Mouse (Mus musculus) kidney, embryonic 16.5 days (tissue): Measurements from ENCODE around the gene Gm42715. TPM values are rescaled to one million over a fixed set of nuclear protein-coding genes. Genes with fewer than 3 reads are reported as not detected.
A peak's percentile ranks its signal among the peaks of the same experiment; 100 is the strongest.

Source experiments
- ATAC-seq: fragments of 200-750 bp; cut with Nextera tagmentation; 2 replicates; pipeline ENCODE4 v1.8.0; 2017; ENCODE audit warnings: moderate TSS enrichment; ENCODE audit not compliant: low FRiP score, low TSS enrichment
- H3K27ac ChIP-seq: fragments of 300-500 bp; sonication (generic); 2 replicates; pipeline ENCODE4 v1.5.1; 2014; ENCODE audit warnings: low read length
- H3K27me3 ChIP-seq: fragments of 300-500 bp; sonication (generic); 2 replicates; pipeline ENCODE4 v1.6.1; 2014; ENCODE audit warnings: low read length, control low read depth, mixed read lengths; ENCODE audit not compliant: insufficient read depth
- H3K36me3 ChIP-seq: fragments of 300-500 bp; sonication (generic); 2 replicates; pipeline ENCODE4 v1.6.1; 2014; ENCODE audit warnings: low read length, control low read depth, mixed read lengths; ENCODE audit not compliant: insufficient read depth
- H3K4me1 ChIP-seq: fragments of 300-500 bp; sonication (generic); 2 replicates; pipeline ENCODE4 v1.6.1; 2014; ENCODE audit warnings: low read length, control low read depth, mixed read lengths; ENCODE audit not compliant: insufficient read depth
- H3K4me2 ChIP-seq: fragments of 300-500 bp; sonication (generic); replicated peaks from 2 replicates; pipeline ENCODE4 v1.6.1; 2014; ENCODE audit warnings: low read depth, low read length
- H3K4me3 ChIP-seq: fragments of 300-500 bp; sonication (generic); 2 replicates; pipeline ENCODE4 v1.5.1; 2014; ENCODE audit warnings: mild to moderate bottlenecking, low read length
- H3K9ac ChIP-seq: fragments of 300-500 bp; sonication (generic); replicated peaks from 2 replicates; pipeline ENCODE4 v1.6.1; 2014; ENCODE audit warnings: low read length
- H3K9me3 ChIP-seq: fragments of 300-500 bp; sonication (generic); 2 replicates; pipeline ENCODE4 v1.6.1; 2016; ENCODE audit warnings: low read length, control low read depth
- WGBS: fragments of 180-500 bp; shearing (Covaris S2); extraction: QIAGEN DNeasy Blood & Tissue Kit; methylation state at CpG from one replicate; pipeline ENCODE4 v1.1.7; 2014; 5-methylcytosine and 5-hydroxymethylcytosine counted together
- polyA plus RNA-seq: library from polyadenylated mRNA; unstranded; fragments of >200 nt; fragmentation: Nextera tagmentation; extraction: Ambion mirVana; gene quantifications from 2 replicates; pipeline ENCODE4 v1.2.1, GENCODE M21; 2015

Gene Gm42715
- polyA plus RNA-seq, 1 experiment from 2014 or later, result 16.2 TPM

DNA sequence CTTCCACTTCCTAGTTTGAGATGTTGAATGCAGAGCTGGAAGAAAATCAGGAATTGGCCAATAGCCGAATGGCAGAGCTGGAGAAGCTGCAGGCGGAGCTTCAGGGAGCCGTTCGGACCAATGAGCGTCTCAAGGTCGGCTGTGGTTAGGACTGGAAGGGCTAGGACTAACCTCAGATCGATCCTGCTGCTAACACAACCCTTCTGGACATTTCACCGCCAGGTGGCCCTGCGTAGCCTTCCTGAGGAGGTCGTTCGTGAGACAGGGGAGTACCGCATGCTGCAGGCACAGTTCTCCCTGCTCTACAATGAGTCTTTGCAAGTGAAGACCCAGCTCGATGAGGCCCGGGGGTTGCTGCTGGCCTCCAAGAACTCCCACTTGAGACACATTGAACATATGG is 73.2 kb downstream of the Gm42715 start:
- 87% methylated on average over 14 of the region's 14 CpGs for WGBS
- no peak overlapping the region for H3K4me3 ChIP-seq
- H3K27me3 ChIP-seq, result no peaks in the 10 kb centered on the region
- no peak overlapping the region for H3K9ac ChIP-seq
- no peak overlapping the region for H3K27ac ChIP-seq
- no peak overlapping the region for H3K4me2 ChIP-seq
- peaks cover 74% of the 10 kb centered on the region for H3K36me3 ChIP-seq
- peaks cover 9% of the 10 kb centered on the region for H3K4me1 ChIP-seq
- ATAC-seq, result no peak
- H3K9me3 ChIP-seq, result no peaks in the 10 kb centered on the region

- 94% methylated on average over 17 of the region's 17 CpGs for WGBS
These were observed 77.4 kb downstream of the Gm42715 start for GRCm38 (mm10) chr7:127596747-127597146.

GRCm38 (mm10) chr7:127600612-127601011 is 81.2 kb downstream of the Gm42715 start:
- Histone ChIP-seq H3K4me2 (no peak overlapping the region), H3K9ac (no peak overlapping the region), H3K27ac (no peak overlapping the region), H3K4me3 (no peak overlapping the region), H3K9me3 (no peaks in the 10 kb centered on the region), H3K36me3 (peaks cover 73% of the 10 kb centered on the region), H3K27me3 (no peaks in the 10 kb centered on the region), H3K4me1 (no peaks in the 10 kb centered on the region)
- ATAC-seq, result no peak
- 93% methylated on average over 7 of the region's 7 CpGs for WGBS

More at GRCm38 (mm10) chr7:127596747-127597146, 77.4 kb downstream of the Gm42715 start:
- no peak for ATAC-seq
- Histone ChIP-seq H3K9me3 (no peaks in the 10 kb centered on the region), H3K27me3 (no peaks in the 10 kb centered on the region), H3K4me3 (no peak overlapping the region), H3K36me3 (peaks cover 91% of the 10 kb centered on the region), H3K4me1 (no peaks in the 10 kb centered on the region), H3K27ac (no peak overlapping the region), H3K4me2 (no peak overlapping the region), H3K9ac (no peak overlapping the region)

DNA sequence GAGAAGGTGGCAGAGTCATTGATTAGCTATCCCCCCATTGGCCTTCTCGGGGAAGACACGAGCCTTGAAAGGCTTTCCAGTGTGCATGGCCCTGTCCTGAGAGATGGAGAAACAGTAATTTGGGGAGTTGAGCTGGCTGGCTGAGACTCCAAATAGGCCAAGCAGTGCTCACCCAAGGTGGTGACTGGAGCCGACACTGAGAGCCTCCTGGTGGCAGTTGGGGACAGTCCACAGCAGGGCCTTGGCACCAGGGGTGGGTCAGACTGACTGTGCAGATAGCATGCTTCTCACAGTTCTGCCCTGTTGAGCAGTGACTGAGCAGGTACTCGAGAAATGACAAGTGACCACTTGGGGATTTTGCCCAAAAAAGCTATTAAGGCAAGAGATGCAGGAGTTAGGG is 82.4 kb downstream of the Gm42715 start:
- Histone ChIP-seq H3K9me3 (no peaks in the 10 kb centered on the region), H3K9ac (no peak overlapping the region), H3K4me3 (no peak overlapping the region), H3K4me2 (no peak overlapping the region), H3K4me1 (no peaks in the 10 kb centered on the region), H3K27ac (no peak overlapping the region), H3K36me3 (peaks cover 62% of the 10 kb centered on the region), H3K27me3 (no peaks in the 10 kb centered on the region)
- ATAC-seq, result no peak
- WGBS, result 79% methylated on average over 4 of the region's 4 CpGs

DNA sequence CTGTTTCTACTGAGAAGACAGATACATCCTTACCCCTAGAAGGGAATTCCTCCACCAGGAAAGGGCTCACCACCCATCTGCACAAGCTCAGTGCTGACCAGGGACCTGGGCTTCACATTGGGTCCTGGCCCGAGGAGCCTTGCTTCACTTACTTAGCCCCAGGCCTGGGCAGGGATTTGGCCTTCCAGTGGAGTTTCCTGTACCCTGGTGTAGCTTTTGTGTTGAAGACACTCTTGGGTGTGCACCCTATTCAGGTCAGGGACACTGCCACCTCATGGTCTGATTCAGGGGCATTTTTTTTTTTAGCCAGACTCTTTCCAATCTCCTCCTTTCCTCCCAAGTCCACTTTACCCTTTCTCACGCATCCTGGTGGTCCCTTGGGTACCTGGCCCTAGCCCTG is 83.5 kb downstream of the Gm42715 start:
- Histone ChIP-seq H3K27me3 (no peaks in the 10 kb centered on the region), H3K36me3 (peaks cover 50% of the 10 kb centered on the region), H3K4me3 (no peak overlapping the region), H3K4me1 (no peaks in the 10 kb centered on the region), H3K27ac (no peak overlapping the region), H3K4me2 (no peak overlapping the region), H3K9me3 (no peaks in the 10 kb centered on the region), H3K9ac (no peak overlapping the region)
- WGBS, result 83% methylated on average over 2 of the region's 2 CpGs
- ATAC-seq, result no peak

DNA sequence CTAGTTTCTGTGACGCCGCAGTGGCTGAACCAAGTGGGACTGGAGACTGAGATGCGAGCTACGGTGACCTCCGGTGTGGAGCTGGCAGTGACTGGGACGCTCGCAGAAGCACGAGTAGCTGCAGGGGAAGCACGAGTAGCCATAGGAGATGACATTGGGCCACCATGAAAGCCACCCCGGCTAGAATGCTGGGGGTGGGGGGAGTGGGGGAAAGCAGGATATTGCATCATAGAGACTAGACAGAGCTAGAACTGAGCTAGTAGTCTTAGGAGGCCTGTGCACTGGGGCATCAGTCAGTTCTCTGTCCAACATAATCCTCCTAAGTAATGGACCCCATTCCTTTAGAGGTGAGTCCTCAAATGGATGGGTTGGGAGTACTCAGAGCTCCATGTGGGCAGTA is 84.9 kb downstream of the Gm42715 start:
- Histone ChIP-seq H3K4me1 (no peaks in the 10 kb centered on the region), H3K27me3 (no peaks in the 10 kb centered on the region), H3K4me2 (no peak overlapping the region), H3K27ac (no peak overlapping the region), H3K36me3 (peaks cover 49% of the 10 kb centered on the region), H3K9ac (no peak overlapping the region), H3K9me3 (no peaks in the 10 kb centered on the region), H3K4me3 (no peak overlapping the region)
- 91% methylated on average over 10 of the region's 10 CpGs for WGBS
- no peak for ATAC-seq

DNA sequence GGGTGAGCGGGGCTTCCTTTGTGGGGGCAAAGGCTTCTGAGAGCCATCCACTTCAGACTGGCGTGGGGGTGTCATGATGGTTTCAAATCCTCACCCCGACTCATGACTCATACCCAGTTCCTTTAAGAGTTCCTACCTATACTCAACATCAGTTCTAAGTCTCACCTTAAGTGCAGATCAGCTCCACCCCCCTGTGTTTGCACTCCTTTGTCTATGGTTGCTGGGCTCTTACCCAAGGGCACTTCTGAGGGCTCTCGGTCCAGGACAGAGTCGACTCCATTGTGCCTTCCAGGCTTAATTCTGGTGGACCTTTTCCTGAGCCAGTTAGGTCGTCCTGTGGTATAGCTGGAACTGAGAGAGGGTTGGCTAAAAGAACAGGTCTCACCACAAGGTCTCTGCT is 87.8 kb downstream of the Gm42715 start:
- Histone ChIP-seq H3K4me1 (no peaks in the 10 kb centered on the region), H3K36me3 (peaks cover 56% of the 10 kb centered on the region), H3K9ac (no peak overlapping the region), H3K9me3 (peaks cover 6% of the 10 kb centered on the region; the same call in 1 of the 2 replicates), H3K27me3 (no peaks in the 10 kb centered on the region), H3K4me2 (no peak overlapping the region), H3K4me3 (no peak overlapping the region), H3K27ac (no peak overlapping the region)
- WGBS, result 91% methylated on average over 6 of the region's 6 CpGs
- ATAC-seq, result no peak

DNA sequence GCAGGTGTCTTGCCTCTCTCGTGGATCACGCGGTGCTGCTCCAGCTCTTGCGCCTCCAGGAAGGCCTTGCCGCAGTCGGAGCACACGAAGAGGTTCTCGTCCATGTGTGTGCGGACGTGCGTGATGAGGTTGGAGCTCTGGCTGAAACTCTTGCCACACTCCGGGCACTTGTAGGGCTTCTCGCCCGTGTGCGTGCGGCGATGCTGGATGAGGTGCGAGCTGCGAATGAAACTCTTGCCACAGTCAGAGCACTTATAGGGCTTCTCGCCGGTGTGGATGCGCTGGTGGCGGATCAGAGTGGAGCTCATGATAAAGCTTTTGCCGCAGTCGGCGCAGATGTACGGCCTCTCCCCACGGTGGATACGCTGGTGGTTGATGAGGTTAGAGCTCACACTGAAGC is 91.6 kb downstream of the Gm42715 start:
- 95% methylated on average over 29 of the region's 29 CpGs for WGBS
- Histone ChIP-seq H3K4me2 (no peak overlapping the region), H3K27ac (no peak overlapping the region), H3K4me3 (no peak overlapping the region), H3K36me3 (peaks cover 47% of the 10 kb centered on the region), H3K4me1 (peaks cover 13% of the 10 kb centered on the region), H3K9ac (no peak overlapping the region), H3K27me3 (no peaks in the 10 kb centered on the region), H3K9me3 (peaks cover 7% of the 10 kb centered on the region; the same call in 1 of the 2 replicates)
- ATAC-seq, result no peak

GRCm38 (mm10) chr7:127611561-127611960 is 92.2 kb downstream of the Gm42715 start:
- Histone ChIP-seq H3K36me3 (peaks cover 47% of the 10 kb centered on the region), H3K4me2 (no peak overlapping the region), H3K27ac (no peak overlapping the region), H3K27me3 (no peaks in the 10 kb centered on the region), H3K4me1 (peaks cover 17% of the 10 kb centered on the region), H3K9me3 (peaks cover 7% of the 10 kb centered on the region; the same call in 1 of the 2 replicates), H3K9ac (no peak overlapping the region), H3K4me3 (no peak overlapping the region)
- WGBS, result 97% methylated on average over 26 of the region's 26 CpGs
- ATAC-seq, result no peak

DNA sequence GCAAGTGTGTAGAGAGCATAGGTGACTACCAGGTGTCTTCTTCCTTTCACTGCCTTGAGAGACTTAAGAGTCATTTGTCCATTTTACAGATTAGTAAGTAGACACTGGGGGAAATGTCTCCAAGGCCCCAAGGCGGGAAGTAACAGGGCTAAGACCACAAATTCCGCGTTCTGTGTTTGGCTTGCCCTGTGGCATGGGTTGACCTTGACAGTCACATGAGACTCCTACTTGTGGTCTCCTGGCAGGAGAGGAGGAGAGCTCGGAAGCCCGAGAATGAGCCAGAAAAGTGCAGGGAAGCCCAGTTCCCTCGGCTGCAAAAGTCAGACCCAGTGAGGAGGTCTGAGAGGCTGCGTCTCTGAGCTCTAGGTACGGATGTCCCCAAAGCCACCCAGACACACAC is 94.1 kb downstream of the Gm42715 start:
- H3K4me2 ChIP-seq, result peak overlapping the region; percentile 81
- ATAC-seq, result no peak
- H3K4me1 ChIP-seq, result peaks cover 17% of the 10 kb centered on the region
- H3K9ac ChIP-seq, result peak overlapping the region; percentile 99
- peaks cover 7% of the 10 kb centered on the region; the same call in 1 of the 2 replicates for H3K9me3 ChIP-seq
- peak overlapping the region; percentile 100 for H3K4me3 ChIP-seq
- H3K36me3 ChIP-seq, result peaks cover 43% of the 10 kb centered on the region
- H3K27me3 ChIP-seq, result no peaks in the 10 kb centered on the region
- 78% methylated on average over 8 of the region's 8 CpGs for WGBS
- H3K27ac ChIP-seq, result no peak overlapping the region
